ENCODE assay signal across 8 mouse cellular contexts in the genomic region with DNA sequence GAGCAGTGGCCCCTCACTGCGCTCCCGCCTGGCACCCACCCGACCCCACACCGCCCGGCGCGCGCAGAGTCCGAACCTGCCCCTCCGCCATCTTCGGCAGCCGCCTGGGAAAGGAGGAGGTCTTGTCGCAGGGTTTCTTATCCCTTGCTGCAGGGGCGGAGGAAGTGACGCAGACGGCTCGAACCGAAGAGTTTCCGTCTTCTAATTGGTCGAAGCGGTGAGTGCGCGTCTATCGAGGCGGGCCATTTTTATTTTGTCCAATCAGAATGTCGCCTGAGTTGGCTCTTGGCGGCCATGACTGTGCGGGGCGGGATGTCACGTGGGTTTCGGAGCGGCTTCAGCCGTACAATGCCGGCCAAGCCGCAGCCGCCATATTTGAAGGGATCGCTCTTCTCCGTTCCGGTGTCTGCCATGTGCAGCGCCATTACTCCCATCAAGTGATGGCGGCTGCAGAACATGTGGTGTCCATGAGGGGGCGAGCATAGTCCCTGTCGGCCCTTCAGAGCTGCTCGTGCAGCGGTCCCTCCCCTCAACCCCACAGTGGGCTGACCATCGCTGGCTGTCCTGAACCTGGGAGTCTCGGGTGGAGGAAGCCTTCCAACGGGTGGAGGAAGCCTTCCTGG. TPM values are rescaled to one million over a fixed set of nuclear protein-coding genes. Genes with fewer than 3 reads are reported as not detected.
A peak's percentile ranks its signal among the peaks of the same experiment; 100 is the strongest.
DNase-seq lines count a peak whose midpoint lies in the region; ATAC-seq lines count a peak whose summit lies in the region.

A gene (minus strand): TSS at position 138 of the 623 bp plus-strand sequence.

- peak; percentile 98 for DNase-seq in adipocyte (ENCODE audit: low spot score)
- peak; percentile 99 for DNase-seq in embryo, embryonic 10 days (ENCODE audit: low spot score)
- peak; percentile 90 for DNase-seq in gastrocnemius, postnatal 10 days
- DNase-seq in induced T-regulatory cell, adult 2 months (ENCODE audit: low read depth), result peak; percentile 100
- DNase-seq in left cerebral cortex, adult 9 months (ENCODE audit: low spot score in 2 of 2), result peak; percentile 99 to 100
- peak; percentile 97 for DNase-seq in right cerebral cortex, postnatal 14 days
- DNase-seq in urinary bladder, postnatal 36 days (ENCODE audit: low spot score in 2 of 2), result peak; percentile 97 to 98

- peak; percentile 66 for ATAC-seq in megakaryocyte progenitor cell, adult 5-6 weeks (replicated peaks; ENCODE audit: poor library complexity)

RNA-seq across cellular contexts. Expression of the gene that starts here (rescaled TPM):
- total RNA-seq in gastrocnemius, postnatal 10 days (2021), result 1,000 to 10,000 TPM; 1,164 to 1,215 TPM
- total RNA-seq in megakaryocyte progenitor cell, adult 5-6 weeks (2015), result 2,930 and 3,118 TPM in 2 replicates
- 3,320 and 3,859 TPM in 2 replicates for total RNA-seq in megakaryocyte progenitor cell, adult 5-6 weeks (2017)

Comparison
In these comparisons a context has a peak if more than half of its experiments do, and no peak if none do; other contexts are left out.
1. Peak in every context shown above with its lines: DNase-seq and ATAC-seq.